Mouse (Mus musculus) G1E (cell line): ENCODE measurements around the gene Mfn2.

Experiments
- CTCF ChIP-seq: IDR thresholded peaks from 2 replicates; pipeline ENCODE4 v1.5.1; 2012; ENCODE audit warnings: low read depth, low read length, inconsistent platforms, mixed read lengths
- GATA1 ChIP-seq: IDR thresholded peaks from 2 replicates; pipeline ENCODE4 v1.6.1; 2012; ENCODE audit warnings: borderline replicate concordance, low read length, inconsistent platforms, mixed read lengths
- POLR2AphosphoS5 ChIP-seq: IDR thresholded peaks from 2 replicates; pipeline ENCODE4 v1.6.1; 2012; ENCODE audit warnings: low read depth, low read length, inconsistent platforms; ENCODE audit not compliant: insufficient replicate concordance

- TF ChIP-seq CTCF: no peak
- no peak for TF ChIP-seq POLR2AphosphoS5
- TF ChIP-seq GATA1: no peak
Measured at GRCm38 (mm10) chr4:147868450-147869031, 36.0 kb downstream of the Mfn2 start, which contains the start of the genes Miip and Fv1.
